Mouse (Mus musculus) cerebellum, postnatal 36 days (tissue): ENCODE results near the gene Kcnh3.
"Not testable (repeated sequence)": the region's sequence is repeated elsewhere in the genome, so short reads cannot be mapped to it uniquely, and the experiment has no call there.

ENCODE experiments used
- DNase-seq, 2 experiments: peaks; one replicate each; pipeline ENCODE4 v3.0.0; 2021 to 2022; ENCODE audit warnings: mixed read lengths in 2 of 2

Gene Kcnh3

GRCm38 (mm10) chr15:99241249-99241648, 16.6 kb downstream of the Kcnh3 start:
- no peak for DNase-seq

- DNase-seq: no peak
Observed at GRCm38 (mm10) chr15:99242045-99242444, 17.4 kb downstream of the Kcnh3 start.

GRCm38 (mm10) chr15:99246736-99247135, 22.1 kb downstream of the Kcnh3 start:
- DNase-seq: peak; percentile 47 to 48

- DNase-seq: no peak
Observed at GRCm38 (mm10) chr15:99248972-99249371, 24.3 kb downstream of the Kcnh3 start.

- no peak for DNase-seq
Observed at GRCm38 (mm10) chr15:99249938-99250337, 25.3 kb downstream of the Kcnh3 start.

- DNase-seq: peak in 1 of 2 experiments; percentile 27
Observed at GRCm38 (mm10) chr15:99251111-99251510, 26.4 kb downstream of the Kcnh3 start.

GRCm38 (mm10) chr15:99251626-99252380, 27.1 kb downstream of the Kcnh3 start, which contains the start of gene Mcrs1:
TSS of gene Mcrs1 (minus strand) at chr15:99251961.
- DNase-seq: peak; percentile 97

- DNase-seq: no peak
Observed at GRCm38 (mm10) chr15:99252381-99253174, 27.9 kb downstream of the Kcnh3 start.

GRCm38 (mm10) chr15:99253175-99253479, 28.5 kb downstream of the Kcnh3 start:
- not testable (repeated sequence) for DNase-seq

GRCm38 (mm10) chr15:99253772-99254171, 29.1 kb downstream of the Kcnh3 start:
- DNase-seq: no peak

- DNase-seq: no peak
Observed at GRCm38 (mm10) chr15:99254477-99255005, 29.9 kb downstream of the Kcnh3 start.

- no peak for DNase-seq
Observed at GRCm38 (mm10) chr15:99255241-99255749, 30.6 kb downstream of the Kcnh3 start.

GRCm38 (mm10) chr15:99259167-99259729, 34.6 kb downstream of the Kcnh3 start:
- no peak for DNase-seq

- DNase-seq: peak; percentile 16 to 28
Observed at GRCm38 (mm10) chr15:99259730-99260252, 35.1 kb downstream of the Kcnh3 start.

GRCm38 (mm10) chr15:99262702-99263101, 38.0 kb downstream of the Kcnh3 start:
- DNase-seq: no peak

- DNase-seq: no peak
Observed at GRCm38 (mm10) chr15:99264363-99264762, 39.7 kb downstream of the Kcnh3 start.

- peak; percentile 60 to 74 for DNase-seq
Observed at GRCm38 (mm10) chr15:99265679-99266078, 41.0 kb downstream of the Kcnh3 start.

GRCm38 (mm10) chr15:99276095-99276494, 51.4 kb downstream of the Kcnh3 start:
- DNase-seq: no peak

GRCm38 (mm10) chr15:99278271-99278670, 53.6 kb downstream of the Kcnh3 start:
- no peak for DNase-seq

GRCm38 (mm10) chr15:99283456-99283855, 58.8 kb downstream of the Kcnh3 start:
- DNase-seq: no peak

GRCm38 (mm10) chr15:99284527-99285188, 60.0 kb downstream of the Kcnh3 start:
- DNase-seq: no peak

GRCm38 (mm10) chr15:99285189-99285535, 60.5 kb downstream of the Kcnh3 start:
- no peak for DNase-seq

GRCm38 (mm10) chr15:99290586-99290985, 65.9 kb downstream of the Kcnh3 start:
- no peak for DNase-seq
